Mouse (Mus musculus): ENCODE measurements around the gene Hecw2. TPM values are rescaled to one million over a fixed set of nuclear protein-coding genes. Genes with fewer than 3 reads are reported as not detected.

Hecw2 gene
- polyA plus RNA-seq, 1 experiment from 2014 or later: 7.9 TPM

- WGBS: 83% methylated on average over 1 of the region's 1 CpGs
- no peaks in the 10 kb centered on the region for H3K27me3 ChIP-seq (ENCODE audit: control insufficient read depth, insufficient read depth, low read length)
- no peak overlapping the region for H3K4me2 ChIP-seq (replicated peaks)
- H3K4me1 ChIP-seq (replicated peaks; ENCODE audit: control insufficient read depth, insufficient read depth, low read length): no peaks in the 10 kb centered on the region
- ATAC-seq (ENCODE audit: low FRiP score) (no peak), DNase-seq (ENCODE audit: low spot score) (no peak)
- H3K4me3 ChIP-seq (replicated peaks; ENCODE audit: low read length): no peak overlapping the region
- no peak overlapping the region for H3K27ac ChIP-seq
- H3K9ac ChIP-seq: no peak overlapping the region
- no peaks in the 10 kb centered on the region for H3K36me3 ChIP-seq (replicated peaks; ENCODE audit: control insufficient read depth, insufficient read depth)
- no peaks in the 10 kb centered on the region for H3K9me3 ChIP-seq (ENCODE audit: control insufficient read depth, low read length)
Measured at GRCm38 (mm10) chr1:54068248-54068647, 126.7 kb downstream of the Hecw2 start.

GRCm38 (mm10) chr1:54065434-54065833, 129.5 kb downstream of the Hecw2 start:
- H3K36me3 ChIP-seq (replicated peaks; ENCODE audit: control insufficient read depth, insufficient read depth): no peaks in the 10 kb centered on the region
- H3K9me3 ChIP-seq (ENCODE audit: control insufficient read depth, low read length): no peaks in the 10 kb centered on the region
- no peak overlapping the region for H3K4me3 ChIP-seq (replicated peaks; ENCODE audit: low read length)
- 63% methylated on average over 1 of the region's 1 CpGs for WGBS
- no peak for ATAC-seq (ENCODE audit: low FRiP score)
- H3K4me2 ChIP-seq (replicated peaks): no peak overlapping the region
- DNase-seq (ENCODE audit: low spot score): no peak
- no peaks in the 10 kb centered on the region for H3K4me1 ChIP-seq (replicated peaks; ENCODE audit: control insufficient read depth, insufficient read depth, low read length)
- H3K9ac ChIP-seq: no peak overlapping the region
- H3K27ac ChIP-seq: no peak overlapping the region
- no peaks in the 10 kb centered on the region for H3K27me3 ChIP-seq (ENCODE audit: control insufficient read depth, insufficient read depth, low read length)

- Histone ChIP-seq H3K36me3 (replicated peaks; ENCODE audit: control insufficient read depth, insufficient read depth) (no peaks in the 10 kb centered on the region), H3K9me3 (ENCODE audit: control insufficient read depth, low read length) (no peaks in the 10 kb centered on the region), H3K27me3 (ENCODE audit: control insufficient read depth, insufficient read depth, low read length) (no peaks in the 10 kb centered on the region), H3K4me3 (replicated peaks; ENCODE audit: low read length) (no peak overlapping the region), H3K27ac (no peak overlapping the region), H3K4me1 (replicated peaks; ENCODE audit: control insufficient read depth, insufficient read depth, low read length) (no peaks in the 10 kb centered on the region), H3K4me2 (replicated peaks) (no peak overlapping the region), H3K9ac (no peak overlapping the region)
- no peak for ATAC-seq (ENCODE audit: low FRiP score)
- WGBS: 93% methylated on average over 2 of the region's 2 CpGs
- DNase-seq (ENCODE audit: low spot score): no peak
Measured at GRCm38 (mm10) chr1:54061078-54061477, 133.9 kb downstream of the Hecw2 start.

- no peaks in the 10 kb centered on the region for H3K36me3 ChIP-seq (replicated peaks; ENCODE audit: control insufficient read depth, insufficient read depth)
- H3K27ac ChIP-seq: no peak overlapping the region
- H3K4me3 ChIP-seq (replicated peaks; ENCODE audit: low read length): no peak overlapping the region
- ATAC-seq (ENCODE audit: low FRiP score) (no peak), DNase-seq (ENCODE audit: low spot score) (no peak)
- H3K27me3 ChIP-seq (ENCODE audit: control insufficient read depth, insufficient read depth, low read length): no peaks in the 10 kb centered on the region
- H3K4me1 ChIP-seq (replicated peaks; ENCODE audit: control insufficient read depth, insufficient read depth, low read length): no peaks in the 10 kb centered on the region
- no peaks in the 10 kb centered on the region for H3K9me3 ChIP-seq (ENCODE audit: control insufficient read depth, low read length)
- WGBS: 94% methylated on average over 1 of the region's 1 CpGs
- no peak overlapping the region for H3K9ac ChIP-seq
- H3K4me2 ChIP-seq (replicated peaks): no peak overlapping the region
Measured at GRCm38 (mm10) chr1:54059731-54060130, 135.2 kb downstream of the Hecw2 start.

- Histone ChIP-seq H3K36me3 (replicated peaks; ENCODE audit: control insufficient read depth, insufficient read depth) (no peaks in the 10 kb centered on the region), H3K9ac (no peak overlapping the region), H3K4me2 (replicated peaks) (no peak overlapping the region), H3K4me1 (replicated peaks; ENCODE audit: control insufficient read depth, insufficient read depth, low read length) (no peaks in the 10 kb centered on the region), H3K4me3 (replicated peaks; ENCODE audit: low read length) (no peak overlapping the region), H3K27ac (no peak overlapping the region), H3K9me3 (ENCODE audit: control insufficient read depth, low read length) (peaks cover 8% of the 10 kb centered on the region; the same call in 1 of the 2 replicates), H3K27me3 (ENCODE audit: control insufficient read depth, insufficient read depth, low read length) (no peaks in the 10 kb centered on the region)
- no peak for ATAC-seq (ENCODE audit: low FRiP score)
- DNase-seq (ENCODE audit: low spot score): no peak
Measured at GRCm38 (mm10) chr1:54052771-54053170, 142.2 kb downstream of the Hecw2 start.

GRCm38 (mm10) chr1:54046923-54047322, 148.0 kb downstream of the Hecw2 start:
- Histone ChIP-seq H3K4me2 (replicated peaks) (no peak overlapping the region), H3K27ac (no peak overlapping the region), H3K36me3 (replicated peaks; ENCODE audit: control insufficient read depth, insufficient read depth) (no peaks in the 10 kb centered on the region), H3K9ac (no peak overlapping the region), H3K4me1 (replicated peaks; ENCODE audit: control insufficient read depth, insufficient read depth, low read length) (no peaks in the 10 kb centered on the region), H3K27me3 (ENCODE audit: control insufficient read depth, insufficient read depth, low read length) (no peaks in the 10 kb centered on the region), H3K4me3 (replicated peaks; ENCODE audit: low read length) (no peak overlapping the region), H3K9me3 (ENCODE audit: control insufficient read depth, low read length) (no peaks in the 10 kb centered on the region)
- DNase-seq (ENCODE audit: low spot score) (no peak), ATAC-seq (ENCODE audit: low FRiP score) (no peak)
- 70% methylated on average over 1 of the region's 1 CpGs for WGBS

- H3K27ac ChIP-seq: no peak overlapping the region
- ATAC-seq (ENCODE audit: low FRiP score): no peak; the same call in 1 of the 2 replicates
- no peak overlapping the region for H3K4me2 ChIP-seq (replicated peaks)
- WGBS: 54% methylated on average over 2 of the region's 2 CpGs
- H3K9me3 ChIP-seq (ENCODE audit: control insufficient read depth, low read length): no peaks in the 10 kb centered on the region
- no peak overlapping the region for H3K9ac ChIP-seq
- no peaks in the 10 kb centered on the region for H3K4me1 ChIP-seq (replicated peaks; ENCODE audit: control insufficient read depth, insufficient read depth, low read length)
- no peaks in the 10 kb centered on the region for H3K36me3 ChIP-seq (replicated peaks; ENCODE audit: control insufficient read depth, insufficient read depth)
- no peaks in the 10 kb centered on the region for H3K27me3 ChIP-seq (ENCODE audit: control insufficient read depth, insufficient read depth, low read length)
- no peak overlapping the region for H3K4me3 ChIP-seq (replicated peaks; ENCODE audit: low read length)
- peak; percentile 33 for DNase-seq (ENCODE audit: low spot score)
Measured at GRCm38 (mm10) chr1:54039062-54039461, 155.9 kb downstream of the Hecw2 start.

- no peak overlapping the region for H3K27ac ChIP-seq
- H3K36me3 ChIP-seq (replicated peaks; ENCODE audit: control insufficient read depth, insufficient read depth): no peaks in the 10 kb centered on the region
- ATAC-seq (ENCODE audit: low FRiP score) (no peak), DNase-seq (ENCODE audit: low spot score) (no peak)
- WGBS: 82% methylated on average over 2 of the region's 2 CpGs
- no peak overlapping the region for H3K9ac ChIP-seq
- no peaks in the 10 kb centered on the region for H3K27me3 ChIP-seq (ENCODE audit: control insufficient read depth, insufficient read depth, low read length)
- H3K4me2 ChIP-seq (replicated peaks): no peak overlapping the region
- no peaks in the 10 kb centered on the region for H3K4me1 ChIP-seq (replicated peaks; ENCODE audit: control insufficient read depth, insufficient read depth, low read length)
- no peaks in the 10 kb centered on the region for H3K9me3 ChIP-seq (ENCODE audit: control insufficient read depth, low read length)
- no peak overlapping the region for H3K4me3 ChIP-seq (replicated peaks; ENCODE audit: low read length)
Measured at GRCm38 (mm10) chr1:54017686-54018085, 177.3 kb downstream of the Hecw2 start.

- 0 out of 2 replicates have a peak, but pooled peaks have one; percentile 29 for ATAC-seq (ENCODE audit: low FRiP score)
- no peak overlapping the region for H3K27ac ChIP-seq
- 0 out of 2 replicates have a peak, but pooled peaks cover 6% of the 10 kb centered on the region for H3K4me1 ChIP-seq (replicated peaks; ENCODE audit: control insufficient read depth, insufficient read depth, low read length)
- H3K4me3 ChIP-seq (replicated peaks; ENCODE audit: low read length): no peak overlapping the region
- WGBS: 70% methylated on average over 4 of the region's 4 CpGs
- H3K27me3 ChIP-seq (ENCODE audit: control insufficient read depth, insufficient read depth, low read length): no peaks in the 10 kb centered on the region
- no peaks in the 10 kb centered on the region for H3K36me3 ChIP-seq (replicated peaks; ENCODE audit: control insufficient read depth, insufficient read depth)
- H3K9ac ChIP-seq: no peak overlapping the region
- DNase-seq (ENCODE audit: low spot score): no peak
- no peaks in the 10 kb centered on the region for H3K9me3 ChIP-seq (ENCODE audit: control insufficient read depth, low read length)
- no peak overlapping the region for H3K4me2 ChIP-seq (replicated peaks)
Measured at GRCm38 (mm10) chr1:54015739-54016138, 179.2 kb downstream of the Hecw2 start.

GRCm38 (mm10) chr1:54012414-54012813, 182.6 kb downstream of the Hecw2 start:
- no peak overlapping the region for H3K4me3 ChIP-seq (replicated peaks; ENCODE audit: low read length)
- H3K4me2 ChIP-seq (replicated peaks): no peak overlapping the region
- no peak overlapping the region for H3K9ac ChIP-seq
- H3K9me3 ChIP-seq (ENCODE audit: control insufficient read depth, low read length): no peaks in the 10 kb centered on the region
- DNase-seq (ENCODE audit: low spot score) (no peak), ATAC-seq (ENCODE audit: low FRiP score) (no peak)
- no peaks in the 10 kb centered on the region for H3K27me3 ChIP-seq (ENCODE audit: control insufficient read depth, insufficient read depth, low read length)
- 53% methylated on average over 3 of the region's 3 CpGs for WGBS
- H3K36me3 ChIP-seq (replicated peaks; ENCODE audit: control insufficient read depth, insufficient read depth): no peaks in the 10 kb centered on the region
- H3K27ac ChIP-seq: 0 out of 2 replicates have a peak overlapping the region, but pooled peaks have one; percentile 14
- H3K4me1 ChIP-seq (replicated peaks; ENCODE audit: control insufficient read depth, insufficient read depth, low read length): 0 out of 2 replicates have a peak, but pooled peaks cover 6% of the 10 kb centered on the region

Measured in hindbrain, embryonic 14.5 days (tissue).